Mouse (Mus musculus) heart, adult 2 months (tissue): ENCODE measurements around the gene Ythdf1. TPM values are rescaled to one million over a fixed set of nuclear protein-coding genes. Genes with fewer than 3 reads are reported as not detected.
A peak's percentile ranks its signal among the peaks of the same experiment; 100 is the strongest.

Experiments used
- DNase-seq, 2 experiments: peaks; one replicate each; pipeline ENCODE4 v3.0.0; 2021
- H3K27ac ChIP-seq: fragments of 200-600 bp; 2 replicates; pipeline ENCODE4 v1.8.1; 2022
- H3K27me3 ChIP-seq: fragments of 200-500 bp; 2 replicates; pipeline ENCODE4 v1.6.1; 2012; ENCODE audit warnings: mild to moderate bottlenecking, low read length, inconsistent platforms, mixed read lengths; ENCODE audit not compliant: control insufficient read depth, insufficient read depth
- H3K36me3 ChIP-seq: fragments of 200-500 bp; 2 replicates; pipeline ENCODE4 v1.6.1; 2012; ENCODE audit warnings: low read length, inconsistent platforms; ENCODE audit not compliant: control insufficient read depth, insufficient read depth
- H3K4me1 ChIP-seq: fragments of 200-500 bp; 2 replicates; pipeline ENCODE4 v1.6.1; 2011; ENCODE audit warnings: low read length; ENCODE audit not compliant: control insufficient read depth, insufficient read depth
- H3K4me3 ChIP-seq: fragments of 200-600 bp; 2 replicates; pipeline ENCODE4 v1.8.1; 2022
- H3K79me2 ChIP-seq: fragments of 200-500 bp; replicated peaks from 2 replicates; pipeline ENCODE4 v1.6.1; 2012; ENCODE audit warnings: mild to moderate bottlenecking, inconsistent platforms, low read length, moderate library complexity, mixed read lengths; ENCODE audit not compliant: control insufficient read depth, insufficient read depth
- H3K9ac ChIP-seq: fragments of 200-500 bp; 2 replicates; pipeline ENCODE4 v1.6.1; 2012; ENCODE audit warnings: low read depth, mild to moderate bottlenecking, control low read depth, inconsistent platforms, low read length, mixed read lengths
- CTCF ChIP-seq: fragments of 200-600 bp; IDR thresholded peaks from 2 replicates; pipeline ENCODE4 v1.8.1; 2022; ENCODE audit warnings: antibody characterized with exemption, mild to moderate bottlenecking, moderate library complexity
- EP300 ChIP-seq: fragments of 200-500 bp; IDR thresholded peaks from 2 replicates; pipeline ENCODE4 v1.6.1; 2011; ENCODE audit warnings: low read depth, low read length, control low read depth; ENCODE audit not compliant: insufficient read depth
- POLR2A ChIP-seq: fragments of 200-500 bp; IDR thresholded peaks from 2 replicates; pipeline ENCODE4 v1.6.1; 2011; ENCODE audit warnings: mild to moderate bottlenecking, low read depth, low read length, control low read depth; ENCODE audit not compliant: insufficient read depth
- WGBS: fragments of 180-500 bp; shearing (Covaris S2); methylation state at CpG from one replicate; pipeline ENCODE4 v1.1.7; 2018; 5-methylcytosine and 5-hydroxymethylcytosine counted together
- intact Hi-C: fragments of 180-260 bp; cut with DNase I; formaldehyde crosslinking; loops from one replicate; pipeline ENCODE4 v1.15.1; 2025
- polyA plus RNA-seq: library from polyadenylated mRNA; depleted of rRNA; stranded (reverse); fragments of >200 nt; gene quantifications from 2 replicates; pipeline ENCODE4 v1.2.3, GENCODE M21; 2012
- total RNA-seq, 2 experiments: library from RNA; stranded (reverse); gene quantifications; 2 replicates each; pipeline ENCODE4 v1.2.3; 2021

Gene Ythdf1
- total and polyA plus RNA-seq, 3 experiments: 30.8 to 36.4 (median 31.7) TPM

DNA sequence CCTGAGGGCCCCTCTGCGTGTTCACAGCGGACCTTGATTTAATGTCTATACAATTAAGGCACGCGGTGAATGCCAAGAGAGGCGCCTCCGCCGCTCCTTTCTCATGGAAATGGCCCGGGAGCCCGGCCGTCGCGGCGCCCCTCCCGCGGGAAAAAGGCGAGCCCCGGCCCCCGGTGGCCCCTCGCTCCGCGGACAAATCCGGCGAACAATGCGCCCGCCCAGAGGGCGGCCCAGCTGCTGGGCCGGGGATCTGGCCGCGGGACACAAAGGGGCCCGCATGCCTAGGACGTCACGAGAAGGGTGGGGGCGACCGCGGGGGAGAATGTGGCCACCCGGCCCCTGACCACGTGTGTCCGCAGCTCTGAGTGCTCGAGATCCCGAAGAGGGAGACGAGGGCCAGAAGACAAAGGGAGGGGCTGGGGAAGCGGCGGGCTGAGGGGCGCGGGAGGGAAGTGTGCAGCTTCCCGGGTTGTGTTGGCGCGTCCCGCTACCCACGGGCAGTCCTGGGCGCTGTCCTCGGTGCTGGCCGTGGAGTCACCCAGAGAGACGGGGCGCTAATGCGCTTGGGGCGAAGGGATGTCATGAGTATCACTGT is 26.6 kb downstream of the Ythdf1 start:
- TF ChIP-seq CTCF: no peak
- TF ChIP-seq EP300: no peak
- TF ChIP-seq POLR2A: no peak
- DNase-seq: peak; percentile 22 to 52

DNA sequence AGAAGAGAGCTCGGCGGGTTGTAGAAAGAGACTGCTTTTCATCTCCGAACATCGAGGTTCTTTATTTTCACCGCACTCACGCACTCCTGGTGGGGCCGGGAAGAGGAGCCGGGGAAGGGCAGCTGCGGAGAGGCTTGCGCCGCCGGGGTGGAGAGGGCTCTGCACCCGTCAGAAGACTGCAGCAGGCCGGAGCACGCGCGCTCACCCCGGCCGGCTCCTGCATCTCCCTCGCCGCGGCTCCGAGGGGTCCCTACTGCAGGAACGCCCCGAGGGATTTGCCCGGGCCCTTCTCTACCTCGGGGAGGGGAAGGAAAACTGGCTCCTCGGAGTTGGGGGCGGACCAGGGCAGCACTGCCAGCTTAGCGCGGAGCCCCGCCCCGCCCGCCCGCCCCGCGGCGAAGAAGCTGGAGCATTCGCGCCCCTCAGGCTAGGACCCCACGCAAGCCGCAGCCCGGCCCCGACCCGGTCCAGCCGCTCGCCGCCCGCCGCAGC is 27.2 kb downstream of the Ythdf1 start:
- DNase-seq: no peak
- peak overlapping the region; percentile 48 for H3K4me3 ChIP-seq

More for the DNA sequence above, 26.6 kb downstream of the Ythdf1 start:
- H3K36me3 ChIP-seq: no peaks in the 10 kb centered on the region
- intact Hi-C loops: loop anchor here (5.0 kb wide), 1 partner anchor 97 kb away; no protein-coding TSS in a partner anchor
- no peak overlapping the region for H3K9ac ChIP-seq
- no peak overlapping the region for H3K27ac ChIP-seq
- H3K79me2 ChIP-seq: no peaks in the 10 kb centered on the region
- H3K27me3 ChIP-seq: peaks cover 32% of the 10 kb centered on the region
- H3K4me3 ChIP-seq: peak overlapping the region; percentile 48
- 3% methylated on average over 56 of the region's 57 CpGs for WGBS
- H3K4me1 ChIP-seq: no peaks in the 10 kb centered on the region; the same call in 1 of the 2 replicates

DNA sequence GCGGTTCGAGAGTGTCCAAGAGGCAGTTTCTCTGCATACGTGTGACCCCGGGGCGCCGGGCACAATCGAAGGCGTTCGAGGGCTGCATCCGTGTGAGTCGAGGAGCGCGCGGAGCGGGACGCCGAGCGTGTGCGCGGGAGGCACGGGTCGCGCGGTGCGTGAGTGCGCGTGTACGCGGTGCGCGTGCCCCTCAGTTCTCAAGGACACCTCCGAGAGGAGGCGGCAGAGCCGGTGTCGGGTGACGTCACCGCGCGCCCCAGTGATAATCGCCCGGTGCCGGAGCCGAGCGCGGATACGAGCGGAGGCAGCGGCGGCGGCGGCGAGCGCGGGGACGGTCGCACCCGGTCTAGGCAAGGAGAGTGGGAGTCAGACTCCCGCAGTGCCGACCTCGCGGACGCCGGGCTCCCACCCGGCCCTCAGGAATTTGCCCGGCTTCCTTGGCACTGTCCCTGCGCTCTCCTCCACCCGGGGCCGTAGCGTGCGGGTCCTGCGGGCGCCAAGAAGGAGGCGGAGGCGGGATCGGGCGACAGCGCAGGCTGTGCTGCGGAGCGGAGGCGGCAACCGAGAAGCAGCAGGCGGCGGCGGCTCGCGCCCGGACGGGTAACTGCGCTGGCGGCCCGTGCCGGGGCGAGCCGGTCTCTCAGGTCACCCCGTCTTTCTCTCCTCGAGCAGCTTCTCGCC is 27.8 kb downstream of the Ythdf1 start:
- under 1% methylated on average over 92 of the region's 97 CpGs for WGBS
- intact Hi-C loops: loop anchor here (5.0 kb wide), 1 partner anchor 96 kb away; no protein-coding TSS in a partner anchor
- Histone ChIP-seq H3K36me3 (no peaks in the 10 kb centered on the region), H3K9ac (no peak overlapping the region), H3K27me3 (peaks cover 32% of the 10 kb centered on the region), H3K79me2 (no peaks in the 10 kb centered on the region), H3K4me3 (peak overlapping the region; percentile 48), H3K4me1 (no peaks in the 10 kb centered on the region; the same call in 1 of the 2 replicates), H3K27ac (no peak overlapping the region)
- TF ChIP-seq POLR2A: no peak
- TF ChIP-seq CTCF: no peak
- TF ChIP-seq EP300: no peak
- DNase-seq: peak; percentile 19 to 43

More for the DNA sequence above, 27.2 kb downstream of the Ythdf1 start:
- H3K27me3 ChIP-seq: peaks cover 32% of the 10 kb centered on the region
- H3K27ac ChIP-seq: no peak overlapping the region
- H3K36me3 ChIP-seq: no peaks in the 10 kb centered on the region
- WGBS: under 1% methylated on average over 46 of the region's 50 CpGs
- H3K4me1 ChIP-seq: no peaks in the 10 kb centered on the region; the same call in 1 of the 2 replicates
- intact Hi-C loops: loop anchor here (5.0 kb wide), 1 partner anchor 96 kb away; no protein-coding TSS in a partner anchor
- H3K9ac ChIP-seq: no peak overlapping the region
- no peaks in the 10 kb centered on the region for H3K79me2 ChIP-seq
- TF ChIP-seq EP300 (no peak), CTCF (no peak), POLR2A (no peak)

DNA sequence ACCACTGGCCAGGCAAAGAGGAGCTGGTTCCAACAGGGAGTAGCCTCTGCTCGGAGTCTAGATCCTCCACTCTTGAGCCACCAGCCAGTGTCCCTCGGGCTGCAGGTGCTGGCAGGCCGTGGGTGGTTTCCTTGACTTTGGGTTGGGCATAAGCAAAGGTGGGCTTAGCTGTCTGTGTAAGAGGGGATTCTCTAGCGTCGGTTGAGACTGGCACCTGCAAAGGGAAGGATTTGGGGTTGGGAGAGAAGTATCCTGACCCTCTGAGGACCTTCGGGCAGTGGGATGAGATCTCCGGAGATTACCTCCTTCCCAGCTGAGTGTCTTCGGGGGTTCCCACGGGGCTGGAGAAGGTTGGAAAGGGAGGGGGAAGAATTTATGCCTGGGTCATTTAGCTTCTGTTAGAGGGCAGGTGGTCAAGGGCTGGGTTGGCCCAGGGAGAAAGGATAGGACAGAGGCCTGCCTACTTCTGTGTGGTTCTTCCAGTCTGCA is 28.9 kb downstream of the Ythdf1 start:
- DNase-seq: no peak
- H3K4me3 ChIP-seq: no peak overlapping the region
- intact Hi-C loops: loop anchor here (5.0 kb wide), 1 partner anchor 95 kb away; no protein-coding TSS in a partner anchor

DNA sequence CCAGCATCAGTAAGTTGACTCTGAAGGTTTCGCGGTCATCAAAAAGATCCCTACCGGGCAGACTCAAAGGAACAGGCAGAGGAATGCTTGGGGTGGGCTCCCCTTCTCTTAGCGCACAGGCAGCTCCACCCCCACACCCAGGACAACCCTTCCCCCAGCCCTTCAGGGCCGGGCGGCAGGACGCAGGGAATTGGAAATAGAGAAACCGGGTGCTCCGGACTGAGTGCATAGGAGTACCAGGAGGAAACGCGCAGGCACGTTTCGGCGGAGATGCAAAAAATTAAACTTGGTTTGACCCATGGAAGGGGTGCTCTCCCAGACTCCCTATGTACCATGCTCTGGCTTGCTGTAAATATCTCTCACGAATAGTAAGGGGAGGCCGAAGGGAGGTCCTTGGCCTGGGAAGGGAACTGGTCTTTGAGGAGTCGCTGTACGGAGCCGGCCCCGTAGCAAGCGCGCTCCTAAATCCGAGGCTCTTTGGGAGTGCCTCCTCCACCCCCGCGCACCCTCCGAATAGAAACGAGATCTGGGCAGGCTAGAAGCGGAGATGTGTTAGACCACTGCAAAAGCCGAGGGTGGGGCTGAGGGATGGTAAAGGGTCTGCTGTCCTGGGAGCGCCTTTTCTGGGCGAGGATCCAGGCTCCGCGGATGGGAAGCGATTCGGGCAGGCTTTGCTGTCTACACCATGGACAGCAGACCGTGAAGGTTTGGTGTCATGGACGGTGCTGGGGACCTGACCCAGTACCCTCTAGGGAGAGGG is 29.5 kb downstream of the Ythdf1 start:
- intact Hi-C loops: loop anchor here (5.0 kb wide), 1 partner anchor 94 kb away; no protein-coding TSS in a partner anchor
- H3K4me3 ChIP-seq: no peak overlapping the region

More for the DNA sequence above, 28.9 kb downstream of the Ythdf1 start:
- TF ChIP-seq POLR2A (no peak), EP300 (no peak), CTCF (no peak)
- no peak overlapping the region for H3K27ac ChIP-seq
- no peaks in the 10 kb centered on the region; the same call in 1 of the 2 replicates for H3K4me1 ChIP-seq
- H3K79me2 ChIP-seq: no peaks in the 10 kb centered on the region
- WGBS: 15% methylated on average over 9 of the region's 9 CpGs
- H3K27me3 ChIP-seq: peaks cover 32% of the 10 kb centered on the region
- no peak overlapping the region for H3K9ac ChIP-seq
- no peaks in the 10 kb centered on the region for H3K36me3 ChIP-seq

More for the DNA sequence above, 29.5 kb downstream of the Ythdf1 start:
- H3K4me1 ChIP-seq: no peaks in the 10 kb centered on the region; the same call in 1 of the 2 replicates
- H3K9ac ChIP-seq: no peak overlapping the region
- no peak overlapping the region for H3K27ac ChIP-seq
- DNase-seq: no peak
- H3K79me2 ChIP-seq: no peaks in the 10 kb centered on the region
- TF ChIP-seq POLR2A: no peak
- no peak for TF ChIP-seq CTCF
- no peak for TF ChIP-seq EP300
- H3K36me3 ChIP-seq: no peaks in the 10 kb centered on the region
- peaks cover 32% of the 10 kb centered on the region for H3K27me3 ChIP-seq
- WGBS: 3% methylated on average over 37 of the region's 37 CpGs
